Mouse (Mus musculus) spleen, postnatal 36 days (tissue): ENCODE results near the gene Tcf20.

Source experiments
- DNase-seq, 2 experiments: peaks; one replicate each; pipeline ENCODE4 v3.0.0; 2022; ENCODE audit warnings: low spot score in 2 of 2, mixed read lengths in 1 of 2

Gene Tcf20

DNA sequence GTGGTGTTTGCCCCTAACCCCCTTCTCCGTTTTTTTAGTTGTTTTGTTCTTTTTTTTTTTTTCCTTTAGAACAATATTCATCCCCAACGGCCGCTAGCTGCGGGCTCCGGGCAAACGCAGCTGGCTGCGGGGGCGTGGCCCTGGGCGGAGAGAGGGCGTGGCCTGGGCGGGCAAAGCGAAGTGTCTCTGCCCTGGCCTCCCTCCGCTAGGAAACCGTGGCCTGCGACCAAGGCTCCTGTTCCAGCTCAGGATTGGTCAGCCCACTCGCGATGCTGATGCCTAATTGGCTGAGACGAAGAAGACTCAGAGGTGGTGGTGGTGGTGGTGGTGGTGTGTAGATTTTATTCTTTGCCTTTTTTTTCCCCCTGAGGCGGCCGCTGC, at the start of gene Tcf20:
TSS of gene Tcf20 (minus strand) at position 141 of the 381 bp plus-strand sequence.
- DNase-seq = peak; percentile 91 to 94

DNA sequence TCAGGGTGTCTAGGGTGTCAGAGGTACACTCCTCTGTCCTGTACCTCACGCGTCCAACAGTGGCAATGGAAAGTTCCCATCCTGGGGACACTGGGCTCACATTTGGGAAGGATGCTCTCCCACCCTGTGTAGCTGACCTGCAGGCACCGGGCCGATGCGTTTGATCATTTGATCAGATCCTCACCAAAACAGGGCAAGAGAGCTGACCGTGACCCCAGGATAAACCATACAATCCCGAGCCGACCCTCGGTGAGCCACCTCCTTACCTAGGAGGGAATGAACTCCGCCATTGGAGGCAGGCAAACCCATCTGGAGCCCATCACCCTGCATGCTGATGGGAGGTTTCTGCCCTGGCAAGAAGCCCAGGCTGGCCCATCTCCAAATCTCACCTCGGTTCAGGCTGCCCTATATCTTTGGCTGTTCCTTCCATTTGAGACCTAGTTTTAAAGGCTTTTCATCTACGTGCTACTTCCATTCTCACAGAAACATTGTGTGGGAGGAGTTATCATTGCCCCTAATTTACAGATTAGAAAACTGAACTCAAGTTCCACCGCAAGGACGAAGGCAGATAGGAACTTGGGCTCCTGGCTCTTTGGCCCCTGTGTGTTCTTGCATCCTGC, 49.3 kb upstream of the Tcf20 start:
- DNase-seq = no peak

DNA sequence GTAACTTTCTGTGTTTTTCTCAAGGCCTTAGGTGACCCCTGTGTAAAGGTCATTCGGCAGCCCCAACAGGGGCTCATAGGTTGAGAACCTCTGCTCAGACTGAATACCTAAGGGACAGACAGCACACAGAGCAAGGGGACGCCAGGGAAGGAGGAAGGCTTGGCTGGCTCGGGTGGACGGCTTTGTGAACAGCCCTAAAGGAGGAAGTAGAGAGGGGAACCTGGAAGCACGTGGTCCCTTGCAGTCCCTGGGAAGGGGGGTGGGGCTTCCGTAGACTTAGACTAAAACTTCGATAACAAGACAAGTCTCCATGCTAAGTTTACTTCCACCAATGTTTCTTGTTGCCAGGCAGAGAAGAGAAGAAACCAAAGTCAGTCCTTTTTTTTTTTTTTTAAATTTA, 48.4 kb upstream of the Tcf20 start:
- DNase-seq = peak; percentile 87

DNA sequence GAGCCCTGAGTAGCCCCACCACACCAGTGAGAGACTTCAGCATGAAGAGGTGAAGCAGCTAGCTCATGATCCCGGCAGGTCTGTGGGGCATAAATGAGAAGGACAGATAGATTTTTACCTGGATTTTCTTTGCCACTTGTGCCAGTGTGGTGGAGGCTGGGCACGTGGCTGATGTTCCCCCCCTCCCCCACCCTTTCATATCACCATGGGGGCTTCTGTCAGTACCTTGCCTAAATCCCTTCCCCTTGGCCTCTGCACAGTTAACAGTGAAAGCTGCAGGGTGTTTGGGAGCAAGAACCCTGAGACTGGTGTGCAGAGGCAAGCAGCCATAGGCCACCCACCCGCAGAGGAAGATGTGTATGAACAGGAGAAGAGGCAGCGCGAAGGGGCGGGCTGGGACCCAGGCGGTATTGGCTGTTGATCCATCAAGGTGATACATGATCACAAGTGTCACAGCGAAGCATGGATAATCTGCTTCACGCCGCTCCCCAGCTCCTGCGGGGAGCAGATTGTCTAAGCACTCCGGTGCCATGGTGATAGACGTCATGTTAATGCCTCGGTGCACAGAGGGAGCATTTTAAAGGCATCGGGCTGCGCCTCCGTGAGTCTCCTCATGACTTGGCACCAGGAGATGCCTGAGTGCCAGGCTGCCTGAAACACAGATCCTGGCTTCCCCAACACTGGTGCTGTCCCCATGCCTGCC, 46.8 kb upstream of the Tcf20 start:
- no peak for DNase-seq

DNA sequence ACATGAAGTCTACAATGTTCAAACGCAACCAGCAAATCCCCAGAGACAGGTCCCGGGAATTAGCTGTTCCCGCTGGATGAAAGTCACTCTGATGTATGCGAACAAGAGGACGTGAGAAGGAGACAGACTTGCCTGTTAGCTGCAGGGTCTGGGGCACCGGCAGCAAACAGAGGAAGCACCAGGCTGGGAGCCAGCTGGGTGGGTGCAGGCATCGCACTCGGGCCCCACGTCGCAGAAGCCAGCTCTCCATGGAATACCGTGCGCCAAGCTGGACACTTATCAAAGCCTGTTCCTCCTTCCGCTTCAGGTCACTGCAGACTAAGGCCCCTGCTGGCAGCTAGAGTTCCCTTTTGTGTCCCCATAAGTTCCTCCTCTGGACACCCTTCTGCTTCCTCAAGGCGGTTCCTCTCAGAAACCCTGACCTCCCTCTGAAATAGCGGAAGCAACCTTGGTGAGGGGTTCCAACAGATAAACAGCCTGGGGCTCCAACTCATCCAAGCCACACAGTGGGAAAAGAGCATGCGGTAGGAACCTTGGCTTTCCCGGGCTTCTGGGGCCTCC, 45.4 kb upstream of the Tcf20 start, which contains the start of gene Nfam1:
TSS of gene Nfam1 (minus strand) at position 326 of the 561 bp plus-strand sequence.
- DNase-seq = peak; percentile 73 to 78

DNA sequence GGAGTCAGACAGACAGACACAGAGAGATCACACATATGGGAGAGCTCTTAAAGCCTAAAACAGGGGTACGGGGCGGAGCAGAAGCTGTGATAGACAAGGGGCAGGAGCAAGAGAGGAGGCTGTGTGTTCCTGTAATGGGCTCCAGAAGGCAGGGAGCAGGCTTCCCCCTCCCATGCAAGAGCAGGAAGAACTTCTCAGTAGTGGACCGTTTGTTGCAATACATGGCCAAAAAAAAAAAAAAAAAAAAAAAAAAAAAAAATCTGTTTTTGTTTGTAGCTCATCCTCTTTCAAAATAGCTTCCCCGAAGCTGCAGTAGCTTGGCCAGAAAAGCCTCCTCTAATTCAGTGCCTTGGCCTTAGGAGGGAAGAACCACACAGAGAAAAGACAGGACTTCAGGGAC, 43.2 kb upstream of the Tcf20 start:
- DNase-seq = peak in 1 of 2 experiments; percentile 41

DNA sequence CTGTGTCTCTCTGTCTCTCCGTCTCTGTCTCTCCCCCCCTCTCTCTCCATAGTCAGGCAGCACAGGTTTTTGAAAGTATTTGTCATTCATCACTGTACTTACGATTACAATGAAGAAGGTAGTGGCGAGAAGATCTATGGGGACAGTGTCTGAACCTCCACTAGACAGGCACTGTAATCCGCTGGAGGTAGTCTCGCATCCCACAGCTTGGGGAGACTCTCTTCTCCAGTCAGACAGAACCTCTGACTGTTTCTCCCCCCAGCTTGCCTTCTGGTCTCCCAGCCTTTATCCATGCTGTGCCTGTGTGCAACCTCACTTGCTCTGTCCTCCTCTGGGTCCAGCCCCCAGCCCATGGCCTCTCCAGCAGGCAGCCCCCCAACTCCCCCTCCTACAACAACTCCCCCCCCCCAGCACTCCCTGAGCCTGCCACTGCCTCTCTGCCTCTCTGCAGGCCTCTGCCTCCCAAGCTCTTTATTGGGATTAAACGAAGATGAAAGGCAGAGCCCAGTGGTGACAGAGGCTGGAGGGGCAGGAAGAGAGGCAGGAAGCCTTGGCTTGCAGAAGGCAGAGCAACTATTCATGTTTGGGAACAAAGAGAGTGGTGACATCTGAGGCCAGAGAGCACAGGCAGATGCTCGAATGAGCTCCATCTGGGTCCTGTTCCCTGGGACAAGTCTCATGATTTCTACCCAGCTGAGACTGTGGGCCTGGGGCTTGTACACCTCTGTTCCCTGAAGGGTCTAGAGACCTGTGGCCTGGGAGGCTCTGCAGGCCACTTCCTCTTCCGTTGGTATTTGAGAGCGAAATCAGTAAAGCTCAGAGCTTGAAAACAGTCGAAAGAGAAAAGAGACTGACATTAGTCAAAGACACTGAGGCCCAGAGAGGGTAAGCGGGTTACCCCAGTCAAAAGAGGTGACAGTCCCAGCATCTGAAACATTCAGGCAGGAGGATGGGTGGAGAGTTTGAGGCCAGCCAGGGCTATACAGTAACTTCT, 42.4 kb upstream of the Tcf20 start:
- peak; percentile 50 to 51 for DNase-seq

DNA sequence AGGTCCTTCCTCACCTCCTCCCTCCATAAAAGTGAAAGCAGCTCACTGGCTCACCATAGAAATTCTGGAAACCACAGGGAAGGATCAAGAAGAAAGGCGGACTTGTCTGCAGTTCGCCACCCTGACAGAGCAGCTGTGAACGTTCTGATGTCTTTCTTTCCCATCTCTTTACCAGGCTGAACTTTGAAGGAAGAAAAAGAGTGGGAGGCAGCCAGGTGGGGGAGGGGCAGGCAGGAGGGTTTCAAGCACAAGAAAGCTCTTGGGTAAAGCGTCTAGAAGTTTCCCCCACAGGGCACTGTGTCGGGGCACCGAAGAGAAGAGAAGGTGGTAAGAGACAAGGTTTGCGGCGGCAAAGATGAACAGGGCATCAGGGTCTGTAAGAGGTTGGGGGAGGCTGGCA, 38.5 kb upstream of the Tcf20 start:
- no peak for DNase-seq

DNA sequence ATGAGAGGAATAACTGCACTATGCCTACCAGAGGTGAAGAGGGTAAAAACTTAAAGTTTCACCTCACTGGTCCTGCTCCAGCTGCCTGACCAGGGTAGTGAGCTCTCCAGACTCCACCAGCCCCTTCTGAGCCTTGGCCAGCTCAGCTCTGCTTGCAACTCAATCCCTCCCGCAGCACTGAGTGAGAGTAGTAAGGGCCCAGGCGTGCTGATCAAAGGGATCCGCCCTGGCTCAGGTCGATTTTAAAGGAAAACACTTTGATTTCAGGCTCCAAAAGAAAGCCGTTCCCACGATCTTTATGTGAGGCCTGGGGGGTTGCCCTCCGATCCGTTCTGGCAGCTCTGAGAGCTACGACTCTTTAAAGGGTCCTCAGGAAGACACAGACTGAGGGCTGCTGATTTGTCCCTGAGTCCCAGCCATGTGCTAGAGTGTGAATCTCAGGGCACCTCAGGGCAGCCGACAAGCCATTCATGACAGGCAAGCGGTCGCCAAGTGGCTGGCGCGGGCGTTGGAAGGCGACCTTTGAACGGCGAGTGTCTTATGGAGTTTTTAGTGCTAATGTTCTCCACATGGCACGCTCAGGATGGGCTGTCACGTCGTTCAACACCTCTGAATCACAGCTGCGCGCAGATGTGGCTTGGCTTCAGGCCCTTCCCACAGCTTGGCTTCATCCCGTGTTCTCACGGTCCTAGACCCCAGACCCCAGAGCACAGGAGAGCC, 37.5 kb upstream of the Tcf20 start:
- no peak for DNase-seq

DNA sequence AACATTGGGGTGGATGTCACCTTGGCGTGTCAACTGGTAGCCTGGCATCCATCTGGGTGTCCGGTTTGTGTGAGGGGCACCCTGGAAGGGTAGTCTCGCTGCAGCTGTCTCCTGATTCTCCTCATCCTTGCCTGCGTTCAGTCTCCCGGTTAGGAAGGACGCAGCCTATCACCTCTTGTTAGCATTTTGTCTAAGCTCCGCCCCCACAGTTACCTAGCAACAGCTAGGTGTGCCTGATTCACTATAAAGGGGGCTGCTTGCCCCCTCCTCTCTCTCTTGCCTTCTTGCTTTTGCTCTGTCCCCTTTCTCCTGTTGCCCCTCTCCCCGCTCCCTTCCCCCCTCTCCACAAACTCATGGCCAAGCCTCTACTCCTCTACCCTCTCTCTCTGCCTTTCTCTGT, 35.3 kb upstream of the Tcf20 start:
- DNase-seq = no peak

DNA sequence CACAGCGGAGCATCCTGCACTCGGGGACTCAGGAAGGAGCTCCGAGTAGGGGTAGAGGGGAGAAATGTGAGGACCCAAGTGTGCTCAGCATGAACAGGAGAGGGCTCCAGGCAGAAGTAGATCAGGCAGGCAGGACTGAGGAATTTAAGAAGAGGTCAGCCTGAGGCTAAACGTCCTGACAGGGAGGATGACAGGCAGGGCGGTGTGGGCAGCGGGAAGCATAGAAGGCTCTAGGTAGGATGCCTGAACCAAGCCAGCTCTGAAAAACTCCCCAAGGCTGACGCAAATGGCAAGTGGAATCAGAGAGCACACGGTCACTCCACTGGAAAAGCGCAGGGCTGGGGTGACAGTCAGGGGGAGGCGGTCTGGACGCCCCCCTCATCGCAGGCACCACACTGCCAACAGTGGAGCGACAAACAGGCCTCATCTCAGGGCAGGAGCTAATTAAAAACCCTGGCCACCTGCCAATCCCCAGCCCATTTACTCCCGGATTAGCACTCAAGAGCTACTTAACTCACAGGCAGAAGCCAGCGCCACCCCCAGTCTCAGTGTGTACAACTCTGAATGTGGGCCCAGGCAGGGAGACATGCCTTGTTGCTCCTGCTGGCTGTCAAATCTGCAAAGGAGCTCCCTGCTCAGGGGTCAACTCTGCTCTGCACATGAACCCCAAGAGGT, 23.5 kb upstream of the Tcf20 start:
- peak; percentile 24 to 30 for DNase-seq

DNA sequence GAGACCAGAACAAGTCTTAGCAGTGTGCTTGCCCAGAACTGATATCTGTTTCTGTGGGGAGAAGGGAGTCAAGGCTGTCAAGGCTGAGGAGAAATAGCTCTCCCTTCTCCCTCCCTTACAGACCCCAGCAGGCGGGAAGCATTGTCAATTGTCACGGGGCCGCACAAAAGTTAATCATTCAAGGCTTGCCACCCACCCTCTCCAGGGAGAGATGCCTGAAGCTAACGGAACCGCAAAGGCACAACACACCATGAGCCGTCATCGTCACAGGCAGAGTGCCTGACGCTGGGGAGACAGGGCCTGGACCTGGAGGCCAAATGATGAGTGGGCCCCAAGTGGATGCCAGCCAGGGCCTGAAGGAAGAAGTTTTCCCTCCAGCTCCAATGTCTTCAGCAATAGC, 22.8 kb upstream of the Tcf20 start:
- no peak for DNase-seq

DNA sequence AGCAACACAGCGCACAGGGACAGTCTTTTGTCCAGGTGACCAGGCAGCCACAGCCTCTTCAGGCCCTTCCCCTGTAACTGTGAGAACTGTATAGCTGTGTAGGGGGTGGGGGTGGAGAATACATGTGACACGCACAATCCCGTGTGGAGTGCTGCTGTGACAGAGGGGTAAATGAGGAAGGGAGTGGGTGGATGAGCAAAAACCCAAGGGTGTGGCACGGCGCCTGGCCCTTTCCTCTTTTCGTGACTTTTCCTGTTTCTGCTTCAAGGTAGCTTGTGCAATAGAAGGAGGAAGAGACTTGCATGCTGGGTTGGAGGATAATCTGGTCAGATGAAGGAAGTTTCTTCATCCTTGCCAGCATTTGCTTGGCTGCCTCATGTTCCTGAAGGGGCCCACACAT, 21.9 kb upstream of the Tcf20 start:
- DNase-seq = peak; percentile 69 to 72

DNA sequence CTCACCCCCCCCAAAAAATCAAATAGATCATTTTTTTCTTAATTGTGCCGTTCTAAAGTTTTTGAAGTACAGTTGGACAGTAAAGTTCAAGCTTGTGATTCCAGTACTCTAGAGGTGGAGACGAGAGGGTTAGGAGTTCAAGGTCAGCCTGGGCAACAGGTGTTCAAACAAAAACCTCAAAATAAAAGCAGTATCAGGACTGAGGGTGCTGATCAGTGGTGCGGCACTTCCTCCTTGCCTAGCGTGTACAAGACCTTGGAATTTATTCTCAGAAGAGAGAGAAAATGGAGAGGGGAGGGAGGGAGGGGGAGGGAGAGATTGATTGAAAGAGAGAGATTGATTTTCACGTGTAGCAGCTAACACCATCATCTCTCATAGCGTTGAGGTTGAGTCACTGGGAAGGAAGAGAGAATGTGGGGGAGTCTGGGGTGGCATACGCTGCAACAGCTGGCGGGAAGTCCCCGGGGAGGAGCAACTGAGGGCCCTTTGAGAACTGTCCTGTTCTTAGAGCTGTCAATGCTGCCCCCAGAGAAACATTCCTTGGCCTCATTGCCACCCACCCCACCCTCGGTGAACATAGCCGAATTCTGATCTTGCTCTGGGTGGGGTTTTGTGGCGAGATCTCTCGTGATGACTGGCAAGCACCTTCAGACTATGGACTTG, 21.2 kb upstream of the Tcf20 start:
- peak; percentile 80 to 83 for DNase-seq

DNA sequence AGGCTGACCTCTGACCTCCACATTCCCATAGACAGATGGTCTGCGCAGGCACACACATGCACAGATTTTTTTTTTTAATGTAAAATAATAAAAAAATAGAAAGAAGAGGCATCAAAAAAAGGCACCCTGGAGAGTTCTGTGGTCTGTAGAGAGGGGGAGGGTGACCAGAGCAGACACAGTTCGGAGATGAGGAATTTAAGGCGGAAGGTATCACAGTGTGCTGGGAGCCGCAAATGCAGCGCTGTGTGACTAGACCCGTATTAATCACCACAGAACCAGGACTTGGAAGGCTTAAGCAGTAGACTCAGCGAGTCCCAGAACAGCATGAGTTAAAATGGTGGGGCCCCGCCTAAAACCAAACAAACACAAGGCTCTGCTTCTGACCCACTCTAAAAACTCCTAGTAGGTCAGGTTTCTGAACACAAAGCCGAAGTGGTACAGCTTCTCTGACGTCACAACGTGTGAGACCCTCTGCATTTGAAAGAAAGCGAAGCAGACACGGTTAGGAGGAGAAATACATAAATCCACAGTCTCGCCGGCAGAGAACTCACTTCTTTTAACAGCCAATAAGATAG, 19.8 kb upstream of the Tcf20 start:
- DNase-seq = no peak

DNA sequence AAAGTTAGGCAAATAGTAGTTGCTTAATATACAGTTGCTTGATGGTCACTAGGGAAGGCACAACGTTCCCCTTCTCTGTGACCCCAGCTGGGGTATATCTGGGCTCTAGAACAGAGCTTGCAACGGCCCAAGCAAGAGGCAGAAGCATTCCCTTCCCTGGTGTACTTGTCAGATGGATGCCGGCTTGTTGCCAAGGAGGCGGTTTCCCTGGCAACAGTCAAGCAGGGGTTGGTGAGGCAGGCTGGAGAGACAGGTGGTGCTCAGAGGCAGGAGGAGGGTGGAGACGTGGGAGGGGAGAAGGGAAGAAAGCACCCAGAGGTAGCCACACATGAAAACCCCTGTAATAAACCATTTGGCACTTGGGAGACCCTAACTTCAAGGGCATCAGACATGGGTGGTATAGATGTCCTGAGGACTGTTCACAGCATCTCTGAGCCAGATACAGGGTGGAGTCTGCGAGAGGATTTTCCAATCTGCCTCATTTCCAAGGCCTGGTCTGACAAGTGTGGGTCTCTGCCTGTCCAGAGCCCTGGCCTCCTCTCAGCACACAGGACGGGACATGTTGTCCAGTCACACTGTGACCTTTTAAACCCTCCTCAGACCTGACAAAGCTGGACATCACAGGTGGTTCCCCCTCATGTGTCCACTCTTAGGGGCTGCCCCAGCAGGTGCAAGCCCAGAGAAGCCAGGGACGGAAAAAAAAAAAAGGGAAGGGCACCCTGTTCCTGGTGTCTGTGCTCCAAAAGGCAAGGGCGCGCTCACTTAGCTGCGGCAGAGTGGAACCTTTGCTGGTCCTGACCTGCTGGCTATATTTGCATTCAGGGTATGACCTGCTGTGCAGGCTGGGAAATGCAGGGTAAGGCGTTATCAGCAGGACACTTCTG, 15.2 kb upstream of the Tcf20 start:
- DNase-seq = peak in 1 of 2 experiments; percentile 31

DNA sequence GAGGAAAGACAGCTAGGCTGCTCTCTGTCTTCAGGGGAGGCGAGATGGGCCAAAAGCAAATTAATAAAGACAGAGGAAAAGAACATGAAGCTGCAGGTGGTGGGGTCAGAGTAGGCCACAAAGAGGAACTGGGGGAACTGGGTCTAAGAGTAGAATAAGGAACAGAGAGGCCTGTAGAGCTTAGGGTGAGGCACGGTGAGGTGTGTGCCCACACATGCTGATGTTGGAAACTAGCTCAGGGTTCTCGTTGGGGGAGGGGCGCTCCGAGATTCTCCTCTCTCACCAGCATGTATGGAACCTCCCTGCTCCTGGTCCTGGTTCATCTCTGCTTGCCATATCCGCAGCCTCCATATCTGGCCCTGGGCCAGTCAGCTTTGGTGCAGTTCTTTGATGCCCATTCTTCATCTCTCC, 11.1 kb upstream of the Tcf20 start:
- peak; percentile 82 for DNase-seq

DNA sequence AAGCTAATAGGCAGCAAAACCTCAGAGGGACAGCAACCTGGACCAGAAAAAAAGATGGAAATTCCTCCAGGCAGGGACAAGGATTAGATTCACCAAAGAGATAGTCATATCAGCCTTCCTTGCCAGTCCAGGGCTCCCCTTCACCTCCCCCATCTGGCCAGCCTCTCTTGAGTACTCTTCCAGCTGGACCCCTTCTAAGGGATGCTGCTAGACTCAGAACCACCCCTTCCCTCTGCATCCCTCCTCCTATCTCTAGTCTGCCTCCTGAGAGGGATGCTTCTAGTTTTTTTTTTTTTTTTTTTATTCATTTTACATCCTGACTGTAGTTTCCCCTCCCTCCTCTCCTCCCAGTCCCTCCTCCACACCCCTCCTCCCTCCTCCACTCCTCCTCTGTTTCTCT, 8.8 kb upstream of the Tcf20 start:
- DNase-seq = no peak

DNA sequence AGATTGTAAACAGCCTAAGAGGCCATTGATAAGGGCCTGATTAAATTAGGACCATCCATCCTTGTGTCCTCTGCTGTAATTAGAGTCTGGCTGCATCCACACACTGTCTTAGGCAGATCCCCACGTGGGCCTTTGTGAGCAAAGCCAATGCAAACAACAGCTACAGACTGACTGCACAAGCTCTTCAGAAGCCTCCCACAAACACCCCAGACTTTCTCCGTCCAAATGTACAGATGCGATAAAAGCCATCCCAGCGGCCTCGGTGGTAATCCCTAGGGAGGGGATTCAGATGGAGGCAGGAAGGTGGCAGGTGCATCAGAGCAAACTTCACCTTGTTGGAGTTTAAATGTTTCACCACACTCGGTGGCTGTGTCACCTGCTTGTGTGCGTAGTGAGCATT, 7.6 kb upstream of the Tcf20 start:
- DNase-seq = no peak
